ENCODE assay signal across 8 mouse cellular contexts in genomic region chr7:19823256-19824181, GRCm38 (mm10). TPM values are rescaled to one million over a fixed set of nuclear protein-coding genes. Genes with fewer than 3 reads are reported as not detected.
DNase-seq lines count a peak whose midpoint lies in the region; ATAC-seq lines count a peak whose summit lies in the region.

No protein-coding gene starts in this region.

- no peaks in the 10 kb centered on the region for H3K9me3 ChIP-seq in embryonic facial prominence, embryonic 15.5 days (replicated peaks)
- H3K9me3 ChIP-seq in limb, embryonic 12.5 days, result 0 out of 2 replicates have a peak, but pooled peaks cover 4% of the 10 kb centered on the region
- H3K9me3 ChIP-seq in neural tube, embryonic 12.5 days, result 0 out of 2 replicates have a peak, but pooled peaks cover 6% of the 10 kb centered on the region

- H3K27ac ChIP-seq in embryonic facial prominence, embryonic 15.5 days (replicated peaks), result peak overlapping the region; percentile 84
- H3K27ac ChIP-seq in limb, embryonic 12.5 days, result peak overlapping the region; percentile 18
- no peak overlapping the region for H3K27ac ChIP-seq in neural tube, embryonic 12.5 days

- 26% methylated on average over 16 of the region's 16 CpGs for WGBS in embryonic facial prominence, embryonic 15.5 days
- 25% methylated on average over 16 of the region's 16 CpGs for WGBS in limb, embryonic 12.5 days
- 22% methylated on average over 16 of the region's 16 CpGs for WGBS in neural tube, embryonic 12.5 days

- ATAC-seq in embryonic facial prominence, embryonic 15.5 days (ENCODE audit: insufficient number of reproducible peaks, low FRiP score, low TSS enrichment, low read depth), result no peak; the same call in 1 of the 2 replicates
- ATAC-seq in limb, embryonic 12.5 days (ENCODE audit: insufficient number of reproducible peaks, insufficient read depth, low FRiP score, low TSS enrichment, low read depth), result peak; percentile 3; the same call in 1 of the 2 replicates
- 0 out of 2 replicates have a peak, but pooled peaks have one; percentile 10 for ATAC-seq in neural tube, embryonic 12.5 days (ENCODE audit: low FRiP score, low read depth)

- peak; percentile 57 for DNase-seq in adrenal gland, postnatal 10 days
- no peak for DNase-seq in adrenal gland, postnatal 4 days (ENCODE audit: low spot score in 2 of 2)
- DNase-seq in A20 (ENCODE audit: low read depth, low spot score), result peak; percentile 62
- no peak for DNase-seq in natural killer cell, adult 2 months (ENCODE audit: low spot score in 2 of 2)
- no peak for DNase-seq in frontal cortex, postnatal 36 days (ENCODE audit: low spot score in 2 of 2)

- H3K4me2 ChIP-seq in embryonic facial prominence, embryonic 15.5 days (replicated peaks), result peak overlapping the region; percentile 80
- peak overlapping the region; percentile 38 for H3K4me2 ChIP-seq in limb, embryonic 12.5 days
- H3K4me2 ChIP-seq in neural tube, embryonic 12.5 days (replicated peaks), result peak overlapping the region; percentile 36; the same call in 1 of the 2 replicates

- H3K27me3 ChIP-seq in embryonic facial prominence, embryonic 15.5 days, result peaks cover 12% of the 10 kb centered on the region
- peaks cover 54% of the 10 kb centered on the region for H3K27me3 ChIP-seq in limb, embryonic 12.5 days
- peaks cover 40% of the 10 kb centered on the region for H3K27me3 ChIP-seq in neural tube, embryonic 12.5 days (replicated peaks)

- peak overlapping the region; percentile 9; the same call in 1 of the 2 replicates for H3K4me3 ChIP-seq in embryonic facial prominence, embryonic 15.5 days (replicated peaks)
- peak overlapping the region; percentile 6; the same call in 1 of the 2 replicates for H3K4me3 ChIP-seq in limb, embryonic 12.5 days (replicated peaks)
- H3K4me3 ChIP-seq in neural tube, embryonic 12.5 days, result no peak overlapping the region

- peaks cover 38% of the 10 kb centered on the region for H3K4me1 ChIP-seq in embryonic facial prominence, embryonic 15.5 days
- peaks cover 21% of the 10 kb centered on the region for H3K4me1 ChIP-seq in limb, embryonic 12.5 days (replicated peaks)
- peaks cover 8% of the 10 kb centered on the region for H3K4me1 ChIP-seq in neural tube, embryonic 12.5 days

- H3K9ac ChIP-seq in embryonic facial prominence, embryonic 15.5 days, result no peak overlapping the region
- H3K9ac ChIP-seq in limb, embryonic 12.5 days (replicated peaks), result no peak overlapping the region
- H3K9ac ChIP-seq in neural tube, embryonic 12.5 days, result no peak overlapping the region

- H3K36me3 ChIP-seq in embryonic facial prominence, embryonic 15.5 days, result no peaks in the 10 kb centered on the region
- H3K36me3 ChIP-seq in limb, embryonic 12.5 days, result no peaks in the 10 kb centered on the region
- H3K36me3 ChIP-seq in neural tube, embryonic 12.5 days, result no peaks in the 10 kb centered on the region

RNA-seq across cellular contexts. Expression of gene Bcl3, which starts 0.9 kb away (rescaled TPM):
- 10 to 100 TPM; 15.4 to 16.6 TPM for total RNA-seq in adrenal gland, postnatal 10 days (2021)
- 10 to 100 TPM in 1 of 2 experiments, 1 to 10 TPM in 1; 9.6 to 11.5 TPM for total RNA-seq in adrenal gland, postnatal 4 days (2021)
- polyA plus RNA-seq in embryonic facial prominence, embryonic 15.5 days (2015; fragmentation: Nextera tagmentation; extraction: Ambion mirVana), result 4.7 and 6.9 TPM in 2 replicates
- polyA plus RNA-seq in limb, embryonic 12.5 days (2016; fragmentation: Nextera tagmentation; extraction: Ambion mirVana), result 0.54 and 0.82 TPM in 2 replicates
- 1.0 and 2.1 TPM in 2 replicates for polyA plus RNA-seq in neural tube, embryonic 12.5 days (2016; fragmentation: Nextera tagmentation; extraction: Ambion mirVana)

RNA-seq across cellular contexts. Expression of gene Cblc, which starts 26.9 kb away (rescaled TPM):
- 1 to 10 TPM; 1.8 to 3.2 TPM for total RNA-seq in adrenal gland, postnatal 10 days (2021)
- total RNA-seq in adrenal gland, postnatal 4 days (2021), result 1 to 10 TPM in 1 of 2 experiments, under 1 TPM in 1; 0.68 to 1.0 TPM
- polyA plus RNA-seq in embryonic facial prominence, embryonic 15.5 days (2015; fragmentation: Nextera tagmentation; extraction: Ambion mirVana), result 13.2 and 17.2 TPM in 2 replicates
- 2.8 and 3.1 TPM in 2 replicates for polyA plus RNA-seq in limb, embryonic 12.5 days (2016; fragmentation: Nextera tagmentation; extraction: Ambion mirVana)
- 0.73 and 0.87 TPM in 2 replicates for polyA plus RNA-seq in neural tube, embryonic 12.5 days (2016; fragmentation: Nextera tagmentation; extraction: Ambion mirVana)

RNA-seq across cellular contexts. Expression of gene Gm19345, which starts 28.3 kb away (rescaled TPM):
- not detected for total RNA-seq in adrenal gland, postnatal 10 days (2021)
- total RNA-seq in adrenal gland, postnatal 4 days (2021), result not detected
- polyA plus RNA-seq in embryonic facial prominence, embryonic 15.5 days (2015; fragmentation: Nextera tagmentation; extraction: Ambion mirVana), result 0.59 TPM in 1 of 2 replicates, not detected in the other
- 0.43 TPM in 1 of 2 replicates, not detected in the other for polyA plus RNA-seq in limb, embryonic 12.5 days (2016; fragmentation: Nextera tagmentation; extraction: Ambion mirVana)
- 1.4 and 1.7 TPM in 2 replicates for polyA plus RNA-seq in neural tube, embryonic 12.5 days (2016; fragmentation: Nextera tagmentation; extraction: Ambion mirVana)

RNA-seq across cellular contexts. Expression of gene Ceacam16, which starts 37.6 kb away (rescaled TPM):
- total RNA-seq in adrenal gland, postnatal 10 days (2021), result under 1 TPM in 1 of 2 experiments, not detected in 1; 0.18 TPM
- total RNA-seq in adrenal gland, postnatal 4 days (2021), result under 1 TPM in 1 of 2 experiments, not detected in 1; 0.20 TPM
- polyA plus RNA-seq in embryonic facial prominence, embryonic 15.5 days (2015; fragmentation: Nextera tagmentation; extraction: Ambion mirVana), result not detected in 2 replicates
- not detected in 2 replicates for polyA plus RNA-seq in limb, embryonic 12.5 days (2016; fragmentation: Nextera tagmentation; extraction: Ambion mirVana)
- not detected in 2 replicates for polyA plus RNA-seq in neural tube, embryonic 12.5 days (2016; fragmentation: Nextera tagmentation; extraction: Ambion mirVana)

RNA-seq across cellular contexts. Expression of gene Bcam, which starts 52.7 kb away (rescaled TPM):
- 10 to 100 TPM; 62.4 to 75.1 TPM for total RNA-seq in adrenal gland, postnatal 10 days (2021)
- 10 to 100 TPM; 59.8 to 84.7 TPM for total RNA-seq in adrenal gland, postnatal 4 days (2021)
- polyA plus RNA-seq in embryonic facial prominence, embryonic 15.5 days (2015; fragmentation: Nextera tagmentation; extraction: Ambion mirVana), result 158 and 163 TPM in 2 replicates
- 59.7 and 63.3 TPM in 2 replicates for polyA plus RNA-seq in limb, embryonic 12.5 days (2016; fragmentation: Nextera tagmentation; extraction: Ambion mirVana)
- 15.1 and 15.4 TPM in 2 replicates for polyA plus RNA-seq in neural tube, embryonic 12.5 days (2016; fragmentation: Nextera tagmentation; extraction: Ambion mirVana)

Comparison
In these comparisons a context has a peak if more than half of its experiments do, and no peak if none do; other contexts are left out.
1. DNase-seq: peak in adrenal gland, postnatal 10 days (single experiment) and A20 (single experiment); none in adrenal gland, postnatal 4 days (0 of 2), natural killer cell, adult 2 months (0 of 2) and frontal cortex, postnatal 36 days (0 of 2).
2. Peak in every context shown above with its lines, with median percentiles within 50 percentile points of each other: H3K4me2 ChIP-seq.